Mouse (Mus musculus) bone marrow, adult 2 months (tissue): ENCODE data around the gene Stk10. TPM values are rescaled to one million over a fixed set of nuclear protein-coding genes. Genes with fewer than 3 reads are reported as not detected.

Source experiments
- H3K27ac ChIP-seq: fragments of 200-500 bp; 2 replicates; pipeline ENCODE4 v1.5.1; 2012; ENCODE audit warnings: low read depth, mild to moderate bottlenecking, control low read depth, inconsistent platforms, low read length; ENCODE audit not compliant: control insufficient read depth, poor library complexity, insufficient read depth
- H3K4me1 ChIP-seq: fragments of 200-500 bp; 2 replicates; pipeline ENCODE4 v1.6.1; 2011; ENCODE audit warnings: low read length; ENCODE audit not compliant: control insufficient read depth, insufficient read depth
- H3K4me3 ChIP-seq: fragments of 200-500 bp; replicated peaks from 2 replicates; pipeline ENCODE3; 2011; ENCODE audit warnings: mild to moderate bottlenecking, low read depth, low read length, control low read depth; ENCODE audit not compliant: control insufficient read depth
- CTCF ChIP-seq: fragments of 200-500 bp; IDR thresholded peaks from 2 replicates; pipeline ENCODE4 v1.5.1; 2011; ENCODE audit warnings: low read length, control low read depth; ENCODE audit not compliant: control insufficient read depth, insufficient read depth
- POLR2A ChIP-seq: fragments of 200-500 bp; IDR thresholded peaks from 2 replicates; pipeline ENCODE4 v1.6.1; 2011; ENCODE audit warnings: low read depth, mild to moderate bottlenecking, control low read depth, low read length, borderline replicate concordance; ENCODE audit not compliant: control insufficient read depth
- WGBS: fragments of 180-500 bp; shearing (Covaris S2); methylation state at CpG from one replicate; pipeline ENCODE4 v1.1.7; 2018; 5-methylcytosine and 5-hydroxymethylcytosine counted together
- polyA plus RNA-seq: library from polyadenylated mRNA; stranded (reverse); fragments of >200 nt; gene quantifications from 2 replicates; pipeline ENCODE4 v1.2.4, GENCODE M21; 2011; ENCODE audit warnings: low replicate concordance; ENCODE audit not compliant: missing spikeins, insufficient read depth, insufficient read length

The Stk10 gene
- polyA plus RNA-seq, 1 experiment: 23.9 TPM

- Histone ChIP-seq H3K27ac (no peak overlapping the region), H3K4me3 (no peak overlapping the region), H3K4me1 (peaks cover 18% of the 10 kb centered on the region)
- WGBS: 83% methylated on average over 12 of the region's 12 CpGs
- TF ChIP-seq CTCF: no peak
- no peak for TF ChIP-seq POLR2A
Measured at GRCm38 (mm10) chr11:32551579-32552297, 18.6 kb downstream of the Stk10 start.

GRCm38 (mm10) chr11:32552401-32553090, 19.4 kb downstream of the Stk10 start:
- Histone ChIP-seq H3K27ac (peak overlapping the region; percentile 92), H3K4me3 (no peak overlapping the region), H3K4me1 (peaks cover 18% of the 10 kb centered on the region)
- 66% methylated on average over 13 of the region's 13 CpGs for WGBS
- TF ChIP-seq CTCF (no peak), POLR2A (no peak)

- peaks cover 20% of the 10 kb centered on the region for H3K4me1 ChIP-seq
- WGBS: 24% methylated on average over 14 of the region's 14 CpGs
- peak overlapping the region; percentile 92 for H3K27ac ChIP-seq
- H3K4me3 ChIP-seq: peak overlapping the region; percentile 10
- TF ChIP-seq CTCF: no peak
- no peak for TF ChIP-seq POLR2A
Measured at GRCm38 (mm10) chr11:32553311-32554140, 20.4 kb downstream of the Stk10 start.

GRCm38 (mm10) chr11:32554141-32555091, 21.3 kb downstream of the Stk10 start:
- Histone ChIP-seq H3K4me1 (peaks cover 22% of the 10 kb centered on the region), H3K27ac (peak overlapping the region; percentile 92), H3K4me3 (peak overlapping the region; percentile 21)
- no peak for TF ChIP-seq CTCF
- TF ChIP-seq POLR2A: no peak
- WGBS: 25% methylated on average over 14 of the region's 14 CpGs

GRCm38 (mm10) chr11:32555103-32555689, 22.1 kb downstream of the Stk10 start:
- Histone ChIP-seq H3K27ac (peak overlapping the region; percentile 20), H3K4me3 (no peak overlapping the region), H3K4me1 (peaks cover 22% of the 10 kb centered on the region)
- TF ChIP-seq CTCF (no peak), POLR2A (no peak)
- WGBS: 68% methylated on average over 12 of the region's 12 CpGs

- H3K27ac ChIP-seq: no peak overlapping the region
- peaks cover 19% of the 10 kb centered on the region for H3K4me1 ChIP-seq
- no peak overlapping the region for H3K4me3 ChIP-seq
- TF ChIP-seq POLR2A: no peak
- no peak for TF ChIP-seq CTCF
- 67% methylated on average over 10 of the region's 10 CpGs for WGBS
Measured at GRCm38 (mm10) chr11:32556333-32556990, 23.4 kb downstream of the Stk10 start.

GRCm38 (mm10) chr11:32558026-32558425, 24.9 kb downstream of the Stk10 start:
- WGBS: 66% methylated on average over 4 of the region's 4 CpGs
- Histone ChIP-seq H3K4me3 (no peak overlapping the region), H3K27ac (no peak overlapping the region), H3K4me1 (peaks cover 17% of the 10 kb centered on the region)
- no peak for TF ChIP-seq CTCF
- TF ChIP-seq POLR2A: no peak
